Mouse (Mus musculus): ENCODE measurements around the gene Lbx1. TPM values are rescaled to one million over a fixed set of nuclear protein-coding genes. Genes with fewer than 3 reads are reported as not detected.

Gene Lbx1
- polyA plus RNA-seq, 1 experiment = not detected

DNA sequence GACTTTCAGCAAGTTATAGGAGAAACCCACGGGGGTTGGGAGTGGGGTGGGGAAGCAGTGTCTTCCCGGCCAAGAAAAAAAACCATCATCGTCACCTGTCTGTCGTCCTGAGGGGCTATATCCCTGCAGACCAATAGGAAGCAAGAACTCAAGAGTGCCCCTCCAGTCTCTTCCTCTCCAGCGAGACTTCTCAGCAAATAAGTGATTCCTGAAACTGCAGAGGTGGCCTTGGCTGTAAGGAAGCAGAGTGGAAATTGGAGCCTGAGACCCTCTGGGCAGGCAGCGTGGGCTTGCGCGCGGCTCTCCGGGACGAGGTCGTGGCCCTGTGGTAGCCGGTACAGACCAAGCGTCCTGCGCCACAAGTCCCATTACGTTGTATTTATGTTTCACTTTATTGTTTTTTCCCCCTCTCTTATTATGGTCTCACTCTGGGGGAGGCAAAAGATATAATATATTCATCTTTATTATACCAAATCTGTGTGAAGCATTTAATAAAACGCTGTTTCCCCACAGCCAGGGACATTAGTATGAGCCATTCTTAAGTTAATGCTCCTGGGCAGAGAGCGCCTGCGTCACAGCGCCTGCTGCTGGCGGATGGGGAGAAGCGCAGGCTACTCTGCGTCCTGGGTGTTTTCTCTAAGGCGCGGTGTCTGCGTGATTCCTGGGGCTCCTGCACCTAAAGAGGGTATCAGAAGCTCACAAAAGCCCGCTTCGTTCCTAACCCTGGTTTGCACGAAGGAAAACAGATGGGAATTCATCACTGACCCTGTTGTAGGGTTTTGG lies 8.5 kb upstream of the Lbx1 start:
- TF ChIP-seq POLR2A (IDR thresholded peaks at IDR 0.05; ENCODE audit: low read depth, low read length) (no peak), CTCF (IDR thresholded peaks at IDR 0.05; ENCODE audit: borderline replicate concordance, insufficient read depth, low read length) (peak; percentile 83)
- Histone ChIP-seq H3K27ac (ENCODE audit: insufficient read depth, low read length) (no peak overlapping the region), H3K4me3 (ENCODE audit: insufficient read depth, low read length) (no peak overlapping the region), H3K4me1 (ENCODE audit: control insufficient read depth, insufficient read depth, low read length) (no peaks in the 10 kb centered on the region)

DNA sequence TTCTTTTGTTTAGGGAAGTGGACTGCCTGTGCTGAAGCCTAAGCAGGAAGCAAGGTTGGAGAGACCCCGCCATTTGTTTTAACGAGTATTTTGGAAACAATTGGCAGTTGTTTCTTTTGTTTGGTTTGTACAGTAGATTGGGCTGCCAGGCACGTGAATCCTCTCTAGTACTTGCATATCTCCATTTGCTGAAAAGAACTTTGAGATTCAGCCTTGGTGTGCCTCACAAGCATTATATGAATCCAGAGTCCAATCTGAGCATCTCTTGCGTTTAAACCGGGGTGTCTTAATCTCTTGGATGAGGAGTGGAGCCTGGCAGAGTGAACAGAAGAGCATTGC lies 7.6 kb upstream of the Lbx1 start:
- Histone ChIP-seq H3K27ac (ENCODE audit: insufficient read depth, low read length) (no peak overlapping the region), H3K4me1 (ENCODE audit: control insufficient read depth, insufficient read depth, low read length) (no peaks in the 10 kb centered on the region), H3K4me3 (ENCODE audit: insufficient read depth, low read length) (no peak overlapping the region)
- TF ChIP-seq CTCF (IDR thresholded peaks at IDR 0.05; ENCODE audit: borderline replicate concordance, insufficient read depth, low read length) = no peak
- TF ChIP-seq POLR2A (IDR thresholded peaks at IDR 0.05; ENCODE audit: low read depth, low read length) = no peak

DNA sequence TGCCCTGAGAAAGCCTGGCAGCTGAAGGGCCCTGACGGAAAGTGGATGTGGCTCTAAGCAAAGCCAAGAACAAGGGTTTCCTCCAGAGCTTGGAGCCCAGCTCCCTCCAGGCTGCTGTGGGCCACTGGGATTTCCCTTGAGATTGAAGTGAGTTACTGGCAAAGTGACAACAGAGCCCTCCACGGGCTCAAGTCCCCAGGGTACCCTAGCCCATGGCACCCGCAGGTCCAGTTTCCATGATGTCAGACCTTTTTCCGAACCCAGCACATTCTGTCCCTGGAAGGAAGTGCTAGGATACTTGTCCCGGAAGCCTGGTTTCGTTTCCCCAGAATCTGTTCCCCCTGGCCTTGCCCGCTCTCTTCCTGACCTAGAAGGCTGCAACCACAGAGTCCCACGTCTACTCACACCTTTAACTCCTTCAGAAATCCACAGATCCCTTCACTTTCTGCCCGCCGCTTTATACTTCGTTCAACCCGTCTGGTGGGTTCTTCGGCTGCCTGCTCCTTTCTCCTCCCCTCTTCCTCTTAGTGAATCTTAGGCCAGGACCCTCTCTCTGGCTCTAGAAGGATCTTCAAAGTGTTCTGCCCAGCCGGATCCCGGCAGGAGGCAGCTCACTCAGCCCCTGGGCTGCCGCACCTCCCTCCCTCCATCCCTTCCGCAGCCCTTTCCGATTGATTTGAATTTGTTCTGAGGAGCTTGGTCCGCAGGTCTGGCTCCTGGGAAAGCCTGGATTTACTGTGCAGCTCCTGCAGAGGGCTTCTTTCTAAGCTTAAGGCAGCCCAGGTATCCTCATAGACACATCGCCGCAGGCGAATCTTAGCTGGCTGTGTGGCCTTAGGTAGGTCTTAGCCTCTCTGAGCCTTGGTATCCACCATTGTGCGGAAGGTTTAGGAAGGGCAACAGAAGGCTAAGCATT lies 7.0 kb upstream of the Lbx1 start:
- no peak overlapping the region for H3K4me3 ChIP-seq (ENCODE audit: insufficient read depth, low read length)
- H3K27ac ChIP-seq (ENCODE audit: insufficient read depth, low read length) = no peak overlapping the region
- TF ChIP-seq CTCF (IDR thresholded peaks at IDR 0.05; ENCODE audit: borderline replicate concordance, insufficient read depth, low read length) (no peak), POLR2A (IDR thresholded peaks at IDR 0.05; ENCODE audit: low read depth, low read length) (no peak)
- no peaks in the 10 kb centered on the region for H3K4me1 ChIP-seq (ENCODE audit: control insufficient read depth, insufficient read depth, low read length)

DNA sequence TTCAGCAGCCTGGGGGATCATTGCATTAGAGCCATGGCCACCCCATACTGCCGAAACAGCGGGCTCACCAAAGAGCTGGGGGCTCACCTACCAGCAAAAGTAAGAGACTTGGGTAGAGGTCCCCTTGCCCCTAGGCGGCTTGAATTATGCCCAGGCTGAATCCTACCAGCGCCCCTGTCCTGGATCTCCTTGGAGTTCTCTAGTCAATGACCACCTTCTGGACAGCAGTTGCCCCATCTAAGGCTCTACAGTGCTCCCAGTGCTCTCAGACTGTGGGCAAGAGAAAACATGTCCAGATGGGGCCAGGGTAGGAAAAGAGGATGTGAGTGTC lies 6.4 kb upstream of the Lbx1 start:
- no peak overlapping the region for H3K4me3 ChIP-seq (ENCODE audit: insufficient read depth, low read length)
- TF ChIP-seq POLR2A (IDR thresholded peaks at IDR 0.05; ENCODE audit: low read depth, low read length) (no peak), CTCF (IDR thresholded peaks at IDR 0.05; ENCODE audit: borderline replicate concordance, insufficient read depth, low read length) (no peak)
- no peaks in the 10 kb centered on the region for H3K4me1 ChIP-seq (ENCODE audit: control insufficient read depth, insufficient read depth, low read length)
- no peak overlapping the region for H3K27ac ChIP-seq (ENCODE audit: insufficient read depth, low read length)

DNA sequence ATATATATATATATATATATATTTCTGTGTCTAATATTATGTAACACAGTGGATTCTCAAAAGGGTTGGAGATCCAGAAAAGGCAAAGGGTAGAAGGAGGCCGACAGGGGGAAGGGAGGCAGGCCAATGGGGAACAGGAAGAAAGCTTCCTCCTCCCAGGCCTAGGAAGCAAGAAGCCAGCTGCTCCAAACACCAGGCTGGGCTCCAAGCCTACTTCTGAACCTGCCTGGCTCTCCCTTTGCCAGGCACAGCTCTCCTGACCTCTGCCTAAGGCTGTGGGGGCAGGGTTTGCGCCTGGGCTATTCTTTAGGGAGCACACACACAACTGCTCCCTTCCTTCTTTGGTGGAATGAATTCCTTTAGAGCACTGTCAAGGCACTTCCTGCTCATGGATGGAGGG lies 4.4 kb upstream of the Lbx1 start:
- Histone ChIP-seq H3K27ac (ENCODE audit: insufficient read depth, low read length) (no peak overlapping the region), H3K4me3 (ENCODE audit: insufficient read depth, low read length) (no peak overlapping the region), H3K4me1 (ENCODE audit: control insufficient read depth, insufficient read depth, low read length) (peaks cover 4% of the 10 kb centered on the region; the same call in 1 of the 2 replicates)
- TF ChIP-seq CTCF (IDR thresholded peaks at IDR 0.05; ENCODE audit: borderline replicate concordance, insufficient read depth, low read length) (no peak), POLR2A (IDR thresholded peaks at IDR 0.05; ENCODE audit: low read depth, low read length) (no peak)

DNA sequence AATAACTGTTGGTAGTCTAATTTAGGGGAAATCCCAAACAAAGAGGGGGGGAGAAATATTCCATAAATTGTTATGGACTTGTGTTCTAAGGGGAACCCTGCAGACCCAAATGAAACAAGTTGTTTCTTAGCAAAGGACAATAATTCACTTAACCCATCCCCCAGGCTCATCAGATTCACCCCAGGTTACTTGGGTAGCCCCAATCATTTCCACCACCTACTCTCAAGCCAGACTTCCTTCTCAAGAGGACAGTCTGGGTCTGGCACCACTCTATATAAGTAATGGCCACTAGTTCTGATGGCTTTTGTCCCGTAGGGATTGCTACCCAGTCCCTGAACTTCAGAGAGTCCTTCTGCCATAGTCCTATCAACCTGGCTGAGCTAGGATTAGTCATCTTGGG lies 3.6 kb upstream of the Lbx1 start:
- Histone ChIP-seq H3K4me1 (ENCODE audit: control insufficient read depth, insufficient read depth, low read length) (peaks cover 4% of the 10 kb centered on the region; the same call in 1 of the 2 replicates), H3K4me3 (ENCODE audit: insufficient read depth, low read length) (no peak overlapping the region), H3K27ac (ENCODE audit: insufficient read depth, low read length) (no peak overlapping the region)
- TF ChIP-seq CTCF (IDR thresholded peaks at IDR 0.05; ENCODE audit: borderline replicate concordance, insufficient read depth, low read length) = no peak
- no peak for TF ChIP-seq POLR2A (IDR thresholded peaks at IDR 0.05; ENCODE audit: low read depth, low read length)

DNA sequence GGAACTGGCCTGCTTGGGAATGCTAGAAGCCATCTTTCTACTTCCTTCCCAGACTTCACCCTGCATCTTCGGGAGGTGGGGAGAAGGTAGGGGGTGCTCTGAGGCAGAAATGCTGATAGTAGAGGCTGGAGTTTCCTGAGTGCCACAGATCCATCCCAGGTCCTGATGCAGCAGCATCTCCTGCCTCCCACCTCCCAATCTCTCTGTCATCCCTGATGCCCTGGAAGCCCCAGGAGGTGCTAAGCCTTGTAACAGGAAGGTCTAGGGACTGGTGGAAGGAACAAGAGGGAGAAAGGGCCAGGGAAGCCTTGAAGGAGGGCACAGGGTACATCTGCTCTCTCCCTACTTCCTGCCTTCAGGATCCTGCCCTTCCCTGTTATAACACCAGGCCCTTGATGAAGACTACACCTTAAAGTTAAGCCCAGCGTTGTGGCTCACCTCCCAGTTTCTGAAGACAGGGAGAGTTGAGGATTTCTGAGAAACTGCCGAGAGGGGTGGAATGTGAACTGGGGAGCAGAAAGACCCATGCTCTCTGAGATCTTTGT lies 2.1 kb upstream of the Lbx1 start:
- TF ChIP-seq CTCF (IDR thresholded peaks at IDR 0.05; ENCODE audit: borderline replicate concordance, insufficient read depth, low read length) = no peak
- TF ChIP-seq POLR2A (IDR thresholded peaks at IDR 0.05; ENCODE audit: low read depth, low read length) = no peak
- Histone ChIP-seq H3K27ac (ENCODE audit: insufficient read depth, low read length) (no peak overlapping the region), H3K4me3 (ENCODE audit: insufficient read depth, low read length) (no peak overlapping the region)

DNA sequence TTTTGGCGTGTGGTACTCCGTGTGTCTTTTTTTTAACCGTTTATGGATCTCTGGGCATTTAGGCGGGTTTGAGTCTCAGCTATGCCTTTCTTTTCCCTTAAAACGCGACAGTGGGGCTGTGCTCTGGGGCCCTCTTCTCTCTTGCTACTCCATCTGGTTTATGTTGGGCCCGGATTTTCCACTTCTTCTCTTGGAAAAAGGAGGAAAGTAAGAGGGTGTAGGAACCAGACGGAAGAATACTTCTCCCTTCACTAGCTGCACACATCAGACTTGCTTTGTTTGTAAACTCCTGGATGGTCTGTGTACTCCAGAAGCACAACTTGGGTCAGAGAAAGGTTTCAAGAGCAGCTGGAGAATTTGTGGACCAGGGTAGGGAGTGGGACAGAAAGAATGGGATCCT lies 1.5 kb upstream of the Lbx1 start:
- no peak overlapping the region for H3K4me3 ChIP-seq (ENCODE audit: insufficient read depth, low read length)
- H3K27ac ChIP-seq (ENCODE audit: insufficient read depth, low read length) = no peak overlapping the region
- no peak for TF ChIP-seq POLR2A (IDR thresholded peaks at IDR 0.05; ENCODE audit: low read depth, low read length)
- TF ChIP-seq CTCF (IDR thresholded peaks at IDR 0.05; ENCODE audit: borderline replicate concordance, insufficient read depth, low read length) = no peak
- H3K4me1 ChIP-seq (ENCODE audit: control insufficient read depth, insufficient read depth, low read length) = peaks cover 4% of the 10 kb centered on the region; the same call in 1 of the 2 replicates

More for the DNA sequence above, 2.1 kb upstream of the Lbx1 start:
- H3K4me1 ChIP-seq (ENCODE audit: control insufficient read depth, insufficient read depth, low read length) = peaks cover 4% of the 10 kb centered on the region; the same call in 1 of the 2 replicates

DNA sequence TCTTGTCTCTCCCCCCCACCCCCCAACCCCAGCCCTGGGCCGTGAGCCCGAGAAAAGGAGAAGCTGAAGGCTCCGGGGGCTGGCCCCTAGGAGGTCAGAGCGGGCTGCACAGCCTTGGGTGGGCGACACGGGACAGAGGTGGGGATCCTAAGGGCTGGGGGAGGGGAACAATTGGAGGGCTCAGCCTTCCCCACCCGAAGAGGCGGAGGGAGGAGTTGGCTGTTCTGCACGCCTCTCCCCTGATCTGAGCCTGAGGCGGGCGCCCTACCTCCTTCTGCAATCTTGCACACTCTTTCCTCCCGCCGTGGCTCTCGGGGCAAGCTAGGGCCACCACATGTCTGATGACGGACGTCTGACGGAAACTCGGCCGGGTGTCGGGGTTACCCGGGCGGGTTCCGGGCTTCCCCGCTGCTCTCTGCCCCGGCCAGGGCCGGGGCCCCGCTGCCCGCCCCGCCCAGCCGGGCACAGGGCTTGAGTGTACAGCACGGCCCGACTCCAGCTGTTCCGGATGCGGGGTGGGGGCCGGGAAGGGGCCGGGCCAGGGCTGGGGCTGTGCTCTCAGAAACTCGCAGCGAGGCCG lies 841 bp upstream of the Lbx1 start:
- TF ChIP-seq POLR2A (IDR thresholded peaks at IDR 0.05; ENCODE audit: low read depth, low read length) (no peak), CTCF (IDR thresholded peaks at IDR 0.05; ENCODE audit: borderline replicate concordance, insufficient read depth, low read length) (no peak)
- Histone ChIP-seq H3K4me1 (ENCODE audit: control insufficient read depth, insufficient read depth, low read length) (peaks cover 4% of the 10 kb centered on the region; the same call in 1 of the 2 replicates), H3K27ac (ENCODE audit: insufficient read depth, low read length) (no peak overlapping the region), H3K4me3 (ENCODE audit: insufficient read depth, low read length) (peak overlapping the region; percentile 16)

Data from embryonic fibroblast, embryonic 13.5 days (primary cell).